Mouse (Mus musculus) adrenal gland, postnatal 25 days (tissue): Measurements from ENCODE around the gene Depdc7. TPM values are rescaled to one million over a fixed set of nuclear protein-coding genes. Genes with fewer than 3 reads are reported as not detected.

Experiments used
- DNase-seq: peaks from one replicate; pipeline ENCODE4 v3.0.0; 2021; ENCODE audit warnings: mixed read lengths
- long read RNA-seq: library from polyadenylated mRNA; stranded (forward); transcript quantifications from one replicate; pipeline ENCODE4 v2.0.0, GENCODE M21; 2021
- total RNA-seq: library from RNA; stranded (reverse); gene quantifications from 2 replicates; pipeline ENCODE4 v1.2.3, GENCODE M21; 2021

Depdc7 gene
- total RNA-seq: 2.2 TPM in 2 replicates
- long read RNA-seq, transcript Depdc7-201 (9 exons, 1,801 nt): major isoform, 46 of 47 reads
- long read RNA-seq, partial matches to known transcripts: 0 of 47 reads
- long read RNA-seq, other reads (novel, unspliced or antisense): 1 of 47 reads

- peak; percentile 94 for DNase-seq
Observed at GRCm38 (mm10) chr2:104742741-104743064, at the start of gene Depdc7. Gene Depdc7, minus strand, starts transcription at chr2:104742878.

- DNase-seq: no peak
Observed at GRCm38 (mm10) chr2:104774763-104775162, 32.1 kb upstream of the Depdc7 start.

GRCm38 (mm10) chr2:104768697-104769096 is 26.0 kb upstream of the Depdc7 start:
- no peak for DNase-seq

GRCm38 (mm10) chr2:104764018-104764417 is 21.3 kb upstream of the Depdc7 start:
- no peak for DNase-seq

GRCm38 (mm10) chr2:104763134-104763703 is 20.5 kb upstream of the Depdc7 start:
- DNase-seq: no peak

GRCm38 (mm10) chr2:104750611-104751010 is 7.9 kb upstream of the Depdc7 start:
- DNase-seq: no peak

- DNase-seq: no peak
Observed at GRCm38 (mm10) chr2:104748652-104749183, 6.0 kb upstream of the Depdc7 start.

- DNase-seq: peak; percentile 9
Observed at GRCm38 (mm10) chr2:104746251-104746650, 3.6 kb upstream of the Depdc7 start.

- DNase-seq: no peak
Observed at GRCm38 (mm10) chr2:104743971-104744370, 1.3 kb upstream of the Depdc7 start.

GRCm38 (mm10) chr2:104743160-104743559 is 482 bp upstream of the Depdc7 start:
- DNase-seq: no peak

- DNase-seq: no peak
Observed at GRCm38 (mm10) chr2:104741896-104742740, 560 bp downstream of the Depdc7 start.

- no peak for DNase-seq
Observed at GRCm38 (mm10) chr2:104741015-104741758, 1.5 kb downstream of the Depdc7 start.

- DNase-seq: no peak
Observed at GRCm38 (mm10) chr2:104740248-104740949, 2.3 kb downstream of the Depdc7 start.

GRCm38 (mm10) chr2:104739691-104740090 is 3.0 kb downstream of the Depdc7 start:
- no peak for DNase-seq

GRCm38 (mm10) chr2:104736241-104736640 is 6.4 kb downstream of the Depdc7 start:
- DNase-seq: peak; percentile 32

- no peak for DNase-seq
Observed at GRCm38 (mm10) chr2:104732562-104733256, 10.0 kb downstream of the Depdc7 start.

- DNase-seq: no peak
Observed at GRCm38 (mm10) chr2:104732033-104732444, 10.6 kb downstream of the Depdc7 start.

- DNase-seq: no peak
Observed at GRCm38 (mm10) chr2:104727369-104727768, 15.3 kb downstream of the Depdc7 start.

- DNase-seq: no peak
Observed at GRCm38 (mm10) chr2:104722021-104722420, 20.7 kb downstream of the Depdc7 start.

GRCm38 (mm10) chr2:104717827-104718226 is 24.9 kb downstream of the Depdc7 start:
- no peak for DNase-seq

GRCm38 (mm10) chr2:104717231-104717735 is 25.4 kb downstream of the Depdc7 start:
- DNase-seq: no peak
